Mouse (Mus musculus): Measurements from ENCODE around the gene H2-T24. TPM values are rescaled to one million over a fixed set of nuclear protein-coding genes. Genes with fewer than 3 reads are reported as not detected.
"Not testable (repeated sequence)": the region's sequence is repeated elsewhere in the genome, so short reads cannot be mapped to it uniquely, and the experiment has no call there.

The H2-T24 gene
- polyA plus RNA-seq, 2 experiments, result 4.0 to 4.3 TPM

DNA sequence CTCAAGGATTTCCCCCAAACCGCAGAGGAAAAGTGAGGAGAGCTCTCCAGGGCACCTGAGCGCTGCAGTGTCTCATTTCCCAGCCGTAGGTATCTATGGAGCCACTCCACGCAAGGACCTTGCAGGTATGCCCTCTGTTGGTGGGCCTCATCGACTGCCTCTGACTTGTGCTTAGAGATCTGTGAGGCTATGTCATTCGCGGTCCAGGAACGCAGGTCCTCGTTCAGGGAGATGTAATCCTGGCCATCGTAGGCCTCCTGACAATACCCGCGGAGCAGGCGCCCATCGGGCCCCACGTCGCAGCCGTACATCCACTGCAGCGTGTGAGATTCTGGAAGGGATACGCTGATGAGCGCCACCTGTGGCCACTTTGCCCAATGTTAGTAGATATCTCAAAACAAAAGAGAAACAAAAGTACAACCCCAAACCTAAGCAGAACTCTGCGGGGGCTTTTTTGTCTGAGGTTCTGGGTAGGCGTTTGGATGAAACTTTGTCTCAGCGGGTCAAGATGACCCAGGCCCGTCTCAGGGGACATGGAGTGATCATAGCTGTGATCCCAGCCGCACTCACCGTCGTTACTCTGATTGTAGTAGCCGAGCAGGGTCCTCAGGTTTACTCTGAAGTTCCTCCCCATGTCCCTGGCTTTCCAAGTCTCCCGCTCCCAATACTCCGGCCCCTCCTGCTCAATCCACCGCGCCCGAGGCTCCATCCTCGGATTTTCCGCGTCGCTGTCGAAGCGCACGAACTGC, 11.4 kb upstream of the H2-T24 start:
- WGBS (ENCODE audit: insufficient replicate concordance), result 3% methylated on average over 40 of the region's 40 CpGs
- peak; percentile 55; the same call in 1 of the 2 replicates for ATAC-seq (ENCODE audit: insufficient read depth)
- DNase-seq (ENCODE audit: low read depth in 3 of 3, low spot score in 3 of 3), result not testable (repeated sequence)

DNA sequence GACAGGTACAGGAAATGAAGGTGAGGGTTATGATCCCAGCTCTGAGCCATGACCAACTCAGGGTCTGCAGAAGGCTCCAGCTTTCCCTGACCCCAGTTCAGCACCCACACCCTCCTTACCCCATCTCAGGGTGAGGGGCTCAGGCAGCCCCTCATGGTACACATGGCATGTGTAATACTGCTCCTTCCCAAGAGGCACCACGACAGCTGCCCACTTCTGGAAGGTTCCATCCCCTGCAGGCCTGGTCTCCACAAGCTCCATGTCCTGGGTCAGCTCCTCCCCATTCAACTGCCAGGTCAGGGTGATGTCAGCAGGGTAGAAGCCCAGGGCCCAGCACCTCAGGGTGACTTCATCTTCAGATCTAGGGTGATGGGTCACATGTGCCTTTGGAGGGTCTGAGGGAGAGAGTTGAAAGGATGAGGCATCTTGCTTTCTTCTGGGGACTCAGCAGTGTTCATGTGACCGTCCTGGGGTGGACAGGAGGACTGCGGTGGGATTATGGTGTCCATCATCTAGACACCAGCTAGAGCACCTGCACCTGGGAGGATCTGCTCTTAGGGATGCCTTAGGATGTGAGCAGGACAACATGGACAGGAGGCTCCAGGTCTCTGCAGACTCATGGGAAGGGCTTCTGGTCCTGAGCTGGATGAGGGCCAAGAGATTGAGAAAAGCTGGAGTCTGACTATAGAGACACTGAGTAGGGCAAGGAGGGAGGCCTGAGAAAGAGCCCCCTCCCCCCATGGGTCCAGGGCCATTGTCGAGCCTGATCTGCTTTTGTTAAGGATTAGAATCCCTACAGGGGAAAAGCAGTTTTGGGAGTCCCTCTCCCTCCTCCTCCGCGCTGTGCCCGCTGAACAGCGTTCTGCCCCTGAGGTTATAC, 10.6 kb upstream of the H2-T24 start:
- not testable (repeated sequence) for ATAC-seq (ENCODE audit: insufficient read depth); H3K27me3 ChIP-seq (ENCODE audit: control insufficient read depth, insufficient read depth, low read length); H3K36me3 ChIP-seq (replicated peaks; ENCODE audit: control insufficient read depth, insufficient read depth, low read depth); DNase-seq (ENCODE audit: low read depth in 3 of 3, low spot score in 3 of 3); H3K27ac ChIP-seq; H3K9me3 ChIP-seq (ENCODE audit: control insufficient read depth, low read length)
- Histone ChIP-seq H3K4me2 (ENCODE audit: low read depth) (peak overlapping the region; percentile 83), H3K9ac (replicated peaks) (0 out of 2 replicates have a peak overlapping the region, but pooled peaks have one; percentile 2), H3K4me1 (replicated peaks; ENCODE audit: control insufficient read depth in 2 of 2, insufficient read depth in 2 of 2, low read length in 1 of 2) (peaks cover 0 to 16% of the 10 kb centered on the region in 2 experiments; a peak in 3 of 4 replicates), H3K4me3 (ENCODE audit: insufficient read depth in 1 of 2, low read depth in 2 of 2, low read length in 2 of 2) (peak overlapping the region; percentile 70 to 74; a peak in 3 of 4 replicates)
- 59% methylated on average over 8 of the region's 8 CpGs for WGBS (ENCODE audit: insufficient replicate concordance)

More for the DNA sequence above, 11.4 kb upstream of the H2-T24 start:
- Histone ChIP-seq H3K4me3 (ENCODE audit: insufficient read depth in 1 of 2, low read depth in 2 of 2, low read length in 2 of 2) (peak overlapping the region; percentile 70 to 74), H3K27ac (peak overlapping the region; percentile 35; the same call in 1 of the 2 replicates), H3K9ac (replicated peaks) (peak overlapping the region; percentile 79), H3K4me2 (ENCODE audit: low read depth) (peak overlapping the region; percentile 83), H3K4me1 (replicated peaks; ENCODE audit: control insufficient read depth in 2 of 2, insufficient read depth in 2 of 2, low read length in 1 of 2) (peaks cover 0 to 16% of the 10 kb centered on the region in 2 experiments; a peak in 3 of 4 replicates)
- TF ChIP-seq CTCF (IDR thresholded peaks at IDR 0.05; ENCODE audit: low read depth), result peak; percentile 74
- H3K36me3 ChIP-seq (replicated peaks; ENCODE audit: control insufficient read depth, insufficient read depth, low read depth); H3K27me3 ChIP-seq (ENCODE audit: control insufficient read depth, insufficient read depth, low read length); H3K9me3 ChIP-seq (ENCODE audit: control insufficient read depth, low read length): not testable (repeated sequence)

DNA sequence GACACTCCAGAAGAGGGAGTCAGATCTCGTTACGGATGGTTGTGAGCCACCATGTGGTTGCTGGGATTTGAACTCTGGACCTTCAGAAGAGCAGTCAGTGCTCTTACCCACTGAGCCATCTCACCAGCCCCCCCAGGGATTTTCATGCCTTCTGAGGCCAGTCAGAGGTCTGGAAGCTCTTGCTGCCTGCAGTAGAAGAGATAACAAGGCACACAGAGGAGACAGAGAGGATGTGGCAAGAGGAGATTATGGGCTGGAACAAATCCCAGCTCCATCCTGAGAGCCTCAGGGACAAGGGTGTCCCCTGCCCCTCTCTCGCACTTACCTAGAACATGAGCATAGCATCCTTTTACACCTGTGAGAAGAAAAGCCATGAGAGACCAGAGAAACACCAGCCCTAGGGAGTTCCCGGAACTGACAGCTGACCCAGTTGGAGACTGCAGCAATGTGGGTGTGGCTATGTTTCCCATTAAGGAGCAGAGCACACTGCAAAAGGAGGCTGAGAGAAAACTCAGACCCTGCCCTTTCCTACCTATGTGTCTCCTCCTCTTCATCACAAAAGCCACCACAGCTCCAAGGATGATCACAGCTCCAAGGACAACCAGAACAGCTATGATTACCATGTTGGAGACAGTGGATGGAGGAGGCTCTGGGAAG, 9.8 kb upstream of the H2-T24 start:
- not testable (repeated sequence) for H3K27me3 ChIP-seq (ENCODE audit: control insufficient read depth, insufficient read depth, low read length); H3K9ac ChIP-seq (replicated peaks); H3K36me3 ChIP-seq (replicated peaks; ENCODE audit: control insufficient read depth, insufficient read depth, low read depth); H3K4me3 ChIP-seq (ENCODE audit: insufficient read depth in 1 of 2, low read depth in 2 of 2, low read length in 2 of 2); H3K4me2 ChIP-seq (ENCODE audit: low read depth); H3K27ac ChIP-seq; H3K9me3 ChIP-seq (ENCODE audit: control insufficient read depth, low read length)
- peak; percentile 54 to 62 (median 57) for DNase-seq (ENCODE audit: low read depth in 3 of 3, low spot score in 3 of 3)
- TF ChIP-seq EP300 (IDR thresholded peaks at IDR 0.05; ENCODE audit: low read depth), result peak; percentile 18; the same call in 1 of the 2 replicates
- ATAC-seq (ENCODE audit: insufficient read depth), result peak; percentile 40; the same call in 1 of the 2 replicates
- peaks cover 0 to 16% of the 10 kb centered on the region in 2 experiments; a peak in 3 of 4 replicates for H3K4me1 ChIP-seq (replicated peaks; ENCODE audit: control insufficient read depth in 2 of 2, insufficient read depth in 2 of 2, low read length in 1 of 2)
- WGBS (ENCODE audit: insufficient replicate concordance), result 52% methylated on average over 2 of the region's 4 CpGs

GRCm38 (mm10) chr17:36028879-36029619, 8.7 kb upstream of the H2-T24 start:
- H3K9me3 ChIP-seq (ENCODE audit: control insufficient read depth, low read length), result no peaks in the 10 kb centered on the region
- DNase-seq (ENCODE audit: low read depth in 3 of 3, low spot score in 3 of 3), result no peak
- peaks cover 2 to 18% of the 10 kb centered on the region in 2 experiments for H3K4me1 ChIP-seq (replicated peaks; ENCODE audit: control insufficient read depth in 2 of 2, insufficient read depth in 2 of 2, low read length in 1 of 2)
- H3K36me3 ChIP-seq (replicated peaks; ENCODE audit: control insufficient read depth, insufficient read depth, low read depth), result no peaks in the 10 kb centered on the region
- no peak overlapping the region for H3K27ac ChIP-seq
- WGBS (ENCODE audit: insufficient replicate concordance), result 71% methylated on average over 7 of the region's 7 CpGs
- H3K27me3 ChIP-seq (ENCODE audit: control insufficient read depth, insufficient read depth, low read length), result no peaks in the 10 kb centered on the region
- H3K4me3 ChIP-seq (ENCODE audit: insufficient read depth in 1 of 2, low read depth in 2 of 2, low read length in 2 of 2), result no peak overlapping the region
- TF ChIP-seq EP300 (IDR thresholded peaks at IDR 0.05; ENCODE audit: low read depth) (no peak), CTCF (IDR thresholded peaks at IDR 0.05; ENCODE audit: low read depth) (no peak)
- no peak overlapping the region for H3K4me2 ChIP-seq (ENCODE audit: low read depth)
- no peak overlapping the region for H3K9ac ChIP-seq (replicated peaks)
- ATAC-seq (ENCODE audit: insufficient read depth), result no peak
